Mouse (Mus musculus): Measurements from ENCODE around the gene Gm26727.
"Not testable (repeated sequence)": the region's sequence is repeated elsewhere in the genome, so short reads cannot be mapped to it uniquely, and the experiment has no call there.

Gm26727 gene

DNA sequence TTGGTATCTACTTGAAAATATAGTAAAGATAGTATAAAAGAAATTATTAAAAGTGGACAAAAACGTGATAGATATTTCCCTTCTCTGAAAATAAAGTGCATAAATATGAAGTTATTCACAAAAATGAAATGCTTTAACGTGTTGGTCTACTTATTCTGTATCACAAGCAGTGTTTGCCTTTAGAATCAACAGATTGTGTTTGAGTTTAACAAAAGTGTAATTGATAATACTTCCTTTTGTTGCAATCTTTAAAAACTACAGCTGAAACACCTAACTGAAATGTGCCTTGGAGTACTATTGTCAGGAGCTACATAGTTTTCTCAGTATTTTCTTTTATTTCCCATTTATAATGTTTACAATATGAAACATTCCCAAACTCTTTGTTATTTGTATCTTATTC, at the start of gene Gm26727:
Gene Gm26727, minus strand, starts transcription at position 101 of the 400 bp plus-strand sequence.
- no peak for DNase-seq (ENCODE audit: low spot score)

DNA sequence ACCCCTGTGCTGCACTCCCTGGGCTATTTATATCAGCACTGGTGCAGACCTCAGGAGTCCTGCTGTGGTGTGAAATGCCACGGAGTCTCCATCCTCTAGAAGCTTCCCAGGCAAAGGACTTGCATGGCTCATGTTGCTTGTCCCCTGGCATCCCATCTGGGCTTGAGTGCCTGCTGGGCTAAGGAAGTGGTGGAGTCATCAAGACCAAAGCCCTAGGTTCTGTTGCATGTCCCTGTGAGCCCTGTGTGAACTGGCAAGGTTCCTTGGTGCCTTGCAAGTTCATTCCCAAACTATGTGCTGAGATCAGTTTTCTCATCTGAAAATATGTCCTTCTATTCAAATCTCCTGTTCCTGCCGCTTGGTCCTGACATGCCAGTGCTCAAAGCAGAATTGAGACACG, 48.1 kb upstream of the Gm26727 start:
- no peak for DNase-seq (ENCODE audit: low spot score)

DNA sequence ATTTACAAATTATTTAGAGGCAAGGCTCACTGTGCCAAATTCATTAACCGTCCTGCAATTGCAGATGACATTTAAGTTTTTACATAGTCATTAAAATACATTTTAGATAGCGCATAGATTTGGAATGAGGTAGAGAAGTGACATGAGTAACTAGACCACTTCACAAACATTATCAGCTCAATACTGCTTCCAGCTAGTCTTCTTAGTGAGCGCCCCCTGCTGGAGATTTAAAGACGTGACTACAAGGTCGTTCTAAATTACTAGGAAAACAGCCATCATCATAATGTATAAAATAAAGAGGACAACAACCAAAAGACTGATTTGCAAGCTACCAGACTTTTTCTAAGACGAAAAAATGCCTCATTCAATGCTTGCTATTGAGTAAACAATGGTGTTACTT, 44.8 kb upstream of the Gm26727 start:
- DNase-seq (ENCODE audit: low spot score): no peak

DNA sequence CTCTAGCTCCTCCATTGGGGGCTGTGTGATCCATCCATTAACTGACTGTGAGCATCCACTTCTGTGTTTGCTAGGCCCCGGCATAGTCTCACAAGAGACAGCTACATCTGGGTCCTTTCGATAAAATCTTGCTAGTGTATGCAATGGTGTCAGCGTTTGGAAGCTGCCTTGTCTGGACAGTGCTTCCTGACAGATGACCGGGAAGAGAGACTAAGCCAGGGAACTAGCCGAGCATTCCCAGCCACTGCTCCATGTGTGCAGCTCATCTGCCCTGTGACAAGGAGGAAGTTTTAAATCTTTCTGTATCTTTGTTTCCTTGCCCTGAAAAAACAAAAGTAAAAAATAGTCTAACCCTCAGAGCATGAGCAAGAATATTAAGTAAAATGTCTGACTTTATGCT, 37.0 kb upstream of the Gm26727 start:
- not testable (repeated sequence) for DNase-seq (ENCODE audit: low spot score)

DNA sequence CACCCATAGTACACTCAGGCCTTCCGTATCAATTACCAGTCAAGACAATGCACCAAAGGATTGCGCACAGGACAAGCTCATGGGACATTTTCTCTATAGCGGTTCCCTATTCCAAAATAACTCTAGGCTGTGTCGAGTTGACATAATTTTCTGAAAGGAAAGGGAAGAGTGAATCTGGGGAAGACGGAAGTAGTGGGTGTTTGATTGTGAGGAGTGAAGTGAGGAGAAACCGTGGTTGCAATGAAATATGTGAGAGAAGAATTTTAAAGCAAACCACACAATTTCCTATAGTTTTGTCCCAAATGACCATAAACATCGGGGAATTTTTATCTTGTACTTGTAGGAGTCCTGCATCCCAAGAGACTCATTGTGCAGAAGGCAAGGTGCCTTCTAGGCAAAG, 34.1 kb upstream of the Gm26727 start:
- DNase-seq (ENCODE audit: low spot score): no peak

GRCm38 (mm10) chr2:67460857-67461256, 27.9 kb upstream of the Gm26727 start:
- no peak for DNase-seq (ENCODE audit: low spot score)

DNA sequence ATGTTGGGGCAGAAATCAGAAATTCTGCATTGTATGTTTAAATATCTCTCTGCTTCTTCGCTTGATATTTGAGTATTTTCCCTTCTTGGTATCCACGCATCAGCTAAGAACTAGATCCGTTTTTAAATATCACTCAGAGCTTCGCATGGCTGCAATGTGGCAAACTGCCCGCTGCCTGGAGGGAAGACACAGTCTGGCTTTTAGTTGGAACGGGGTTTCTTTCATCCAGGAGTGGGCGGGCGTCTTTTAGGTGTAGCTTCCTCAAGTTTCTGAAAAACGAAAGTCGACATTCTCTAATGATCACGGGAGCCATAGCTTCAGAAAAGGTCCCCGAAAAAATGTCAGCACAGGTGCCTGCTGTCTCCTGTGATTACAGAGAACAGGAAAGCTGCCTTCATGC, 14.2 kb upstream of the Gm26727 start:
- no peak for DNase-seq (ENCODE audit: low spot score)

- no peak for DNase-seq (ENCODE audit: low spot score)
Measured at GRCm38 (mm10) chr2:67446772-67447171, 13.8 kb upstream of the Gm26727 start.

- DNase-seq (ENCODE audit: low spot score): no peak
Measured at GRCm38 (mm10) chr2:67445780-67446179, 12.8 kb upstream of the Gm26727 start, which contains the start of gene Xirp2. Gene Xirp2 (plus strand): TSS chr2:67446002.

- no peak for DNase-seq (ENCODE audit: low spot score)
Measured at GRCm38 (mm10) chr2:67438309-67438708, 5.3 kb upstream of the Gm26727 start.

DNA sequence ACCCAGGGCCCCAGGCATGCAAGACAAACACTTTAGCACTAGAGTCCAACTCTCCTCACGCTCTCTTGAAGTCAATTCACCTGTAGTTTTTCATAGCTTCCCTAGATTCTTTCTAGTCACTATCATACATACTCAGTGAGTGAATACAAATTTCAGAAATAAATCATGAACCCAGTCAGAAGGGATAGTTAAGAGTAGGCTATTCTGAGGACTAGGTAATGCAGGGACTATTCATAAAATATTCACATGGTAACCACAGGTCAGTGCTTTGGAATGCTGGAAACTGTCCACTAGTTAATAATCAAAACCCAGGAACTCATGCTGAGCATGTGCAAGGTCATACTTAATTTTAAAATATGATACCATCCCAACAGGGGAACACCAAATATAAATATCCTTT, 10.2 kb downstream of the Gm26727 start:
- no peak for DNase-seq (ENCODE audit: low spot score)

- no peak for DNase-seq (ENCODE audit: low spot score)
Measured at GRCm38 (mm10) chr2:67420853-67421252, 12.1 kb downstream of the Gm26727 start.

GRCm38 (mm10) chr2:67413425-67413824, 19.6 kb downstream of the Gm26727 start, which contains the start of gene Gm21830:
Gene Gm21830 (plus strand): TSS chr2:67413725.
- not testable (repeated sequence) for DNase-seq (ENCODE audit: low spot score)
